Mouse (Mus musculus) hindbrain, embryonic 16.5 days (tissue): Measurements from ENCODE around the gene Pdcd10. TPM values are rescaled to one million over a fixed set of nuclear protein-coding genes. Genes with fewer than 3 reads are reported as not detected.

Source experiments
- ATAC-seq: fragments of 200-750 bp; cut with Nextera tagmentation; 2 replicates; pipeline ENCODE4 v1.8.0; 2017; ENCODE audit warnings: moderate TSS enrichment, moderate library complexity
- H3K27ac ChIP-seq: fragments of 300-500 bp; sonication (generic); 2 replicates; pipeline ENCODE4 v1.5.1; 2014; ENCODE audit warnings: low read depth, mild to moderate bottlenecking, control low read depth, low read length, moderate library complexity
- H3K27me3 ChIP-seq: fragments of 300-500 bp; sonication (generic); replicated peaks from 2 replicates; pipeline ENCODE4 v1.6.1; 2014; ENCODE audit warnings: low read length; ENCODE audit not compliant: control insufficient read depth, insufficient read depth
- H3K36me3 ChIP-seq: fragments of 300-500 bp; sonication (generic); 2 replicates; pipeline ENCODE4 v1.6.1; 2014; ENCODE audit warnings: mild to moderate bottlenecking, low read length, moderate library complexity, mixed read lengths; ENCODE audit not compliant: control insufficient read depth, insufficient read depth
- H3K4me1 ChIP-seq: fragments of 300-500 bp; sonication (generic); 2 replicates; pipeline ENCODE4 v1.6.1; 2014; ENCODE audit warnings: low read depth, low read length; ENCODE audit not compliant: control insufficient read depth, insufficient read depth
- H3K4me2 ChIP-seq: fragments of 300-500 bp; sonication (generic); 2 replicates; pipeline ENCODE4 v1.6.1; 2014; ENCODE audit warnings: mild to moderate bottlenecking, low read length, control low read depth, moderate library complexity
- H3K4me3 ChIP-seq: fragments of 300-500 bp; sonication (generic); 2 replicates; pipeline ENCODE4 v1.5.1; 2014; ENCODE audit warnings: mild to moderate bottlenecking, low read length, control low read depth, moderate library complexity
- H3K9ac ChIP-seq: fragments of 300-500 bp; sonication (generic); 2 replicates; pipeline ENCODE4 v1.6.1; 2014; ENCODE audit warnings: low read depth, mild to moderate bottlenecking, control low read depth, low read length, moderate library complexity
- H3K9me3 ChIP-seq: fragments of 300-500 bp; sonication (generic); 2 replicates; pipeline ENCODE4 v1.6.1; 2014; ENCODE audit warnings: mild to moderate bottlenecking, low read length, moderate library complexity; ENCODE audit not compliant: control insufficient read depth
- WGBS: fragments of 180-500 bp; shearing (Covaris S2); extraction: QIAGEN DNeasy Blood & Tissue Kit; methylation state at CpG from one replicate; pipeline ENCODE4 v1.1.7; 2014; 5-methylcytosine and 5-hydroxymethylcytosine counted together
- polyA plus RNA-seq: library from polyadenylated mRNA; unstranded; fragments of >200 nt; fragmentation: Nextera tagmentation; extraction: Ambion mirVana; gene quantifications from 2 replicates; pipeline ENCODE4 v1.2.1, GENCODE M21; 2015

Gene Pdcd10
- polyA plus RNA-seq = 69.7 and 75.8 TPM in 2 replicates

DNA sequence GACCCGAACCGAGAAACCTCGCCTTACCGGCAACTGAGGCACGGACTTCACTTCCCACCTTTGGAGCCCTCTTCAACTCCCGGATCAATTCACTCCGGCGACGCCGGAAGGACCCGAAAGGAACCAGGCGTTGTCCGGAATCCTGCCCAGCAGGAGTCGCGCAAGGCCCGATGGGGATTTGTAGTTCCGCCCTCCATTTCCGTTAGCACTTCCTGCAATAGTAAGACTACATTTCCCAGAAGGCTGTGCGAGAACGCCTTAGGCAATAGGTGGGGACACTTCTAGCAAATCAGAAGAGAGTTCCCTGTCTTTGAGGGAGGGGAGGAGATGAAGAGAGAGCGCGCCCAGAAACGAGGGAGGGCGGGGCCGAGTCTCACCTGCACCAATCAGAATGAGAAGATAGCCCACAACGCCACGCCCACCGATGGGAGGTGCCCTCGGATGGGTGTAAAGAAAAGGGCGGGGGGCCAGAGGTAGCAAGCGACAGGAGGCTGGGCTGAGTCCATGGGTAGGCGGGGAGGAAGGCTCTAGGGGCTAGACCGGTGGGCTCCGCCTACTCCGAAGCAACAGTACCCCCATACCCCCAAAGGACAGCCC, at the start of gene Pdcd10:
Gene Pdcd10, minus strand, starts transcription at position 162 of the 597 bp plus-strand sequence.
- peak within 1 kb of the TSS; percentile 97 for H3K9ac ChIP-seq
- peak within 1 kb of the TSS; percentile 84 for H3K27ac ChIP-seq
- peak within 1 kb of the TSS; percentile 88 for H3K4me2 ChIP-seq
- no peaks in the 10 kb centered on the region for H3K9me3 ChIP-seq
- peak within 1 kb of the TSS; percentile 92 for H3K4me3 ChIP-seq
- no peaks in the 10 kb centered on the region for H3K27me3 ChIP-seq
- H3K4me1 ChIP-seq = peaks cover 4% of the 10 kb centered on the region
- WGBS = under 1% methylated on average over 35 of the region's 35 CpGs
- H3K36me3 ChIP-seq = no peaks in the 10 kb centered on the region
- peak; percentile 97 for ATAC-seq

DNA sequence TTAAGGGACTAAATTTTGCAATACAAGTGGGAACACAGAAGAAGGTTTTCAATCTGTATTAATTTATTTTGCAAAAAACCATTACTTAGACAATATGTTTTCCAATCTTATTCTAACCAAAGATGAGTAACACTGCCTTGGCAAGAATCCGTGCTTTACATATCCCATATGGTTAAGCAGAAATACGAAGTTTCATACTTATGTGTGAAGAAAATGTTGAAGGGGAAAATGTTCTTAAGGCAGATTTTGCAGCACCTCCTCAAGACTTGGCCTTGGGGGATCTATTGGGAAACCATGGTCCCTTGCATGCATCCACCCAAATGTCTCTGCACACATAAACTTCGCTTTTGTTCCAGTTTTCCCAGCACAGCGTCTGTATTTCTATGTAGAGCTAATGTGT, 28.2 kb upstream of the Pdcd10 start:
- Histone ChIP-seq H3K4me1 (no peaks in the 10 kb centered on the region), H3K36me3 (no peaks in the 10 kb centered on the region), H3K9ac (no peak overlapping the region), H3K4me2 (no peak overlapping the region), H3K4me3 (no peak overlapping the region), H3K27me3 (no peaks in the 10 kb centered on the region), H3K9me3 (no peaks in the 10 kb centered on the region), H3K27ac (no peak overlapping the region)
- WGBS = 83% methylated on average over 4 of the region's 4 CpGs
- no peak for ATAC-seq

DNA sequence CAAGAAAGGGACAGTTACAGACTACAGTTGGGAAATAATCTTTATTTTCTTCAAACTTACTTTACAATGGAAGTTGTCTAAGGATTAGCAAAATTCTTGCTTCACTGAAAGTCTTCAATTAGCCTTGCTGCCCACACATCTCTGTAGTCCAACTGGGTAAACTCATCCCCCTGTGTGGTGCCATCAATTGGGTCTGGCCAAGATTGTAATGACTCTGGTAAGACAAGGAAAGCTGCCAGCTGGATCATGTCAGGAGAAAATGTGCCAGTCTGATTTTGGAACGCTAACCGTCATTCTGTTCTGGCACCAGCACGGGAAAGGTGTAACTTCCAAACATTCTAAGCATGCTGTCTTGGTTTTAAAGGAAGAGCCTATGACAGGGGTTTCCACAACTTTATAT, 26.6 kb upstream of the Pdcd10 start:
- Histone ChIP-seq H3K9me3 (no peaks in the 10 kb centered on the region), H3K4me3 (no peak overlapping the region), H3K4me2 (no peak overlapping the region), H3K27ac (no peak overlapping the region), H3K4me1 (no peaks in the 10 kb centered on the region), H3K27me3 (no peaks in the 10 kb centered on the region), H3K36me3 (no peaks in the 10 kb centered on the region), H3K9ac (no peak overlapping the region)
- WGBS = 77% methylated on average over 3 of the region's 3 CpGs
- ATAC-seq = peak; percentile 61

DNA sequence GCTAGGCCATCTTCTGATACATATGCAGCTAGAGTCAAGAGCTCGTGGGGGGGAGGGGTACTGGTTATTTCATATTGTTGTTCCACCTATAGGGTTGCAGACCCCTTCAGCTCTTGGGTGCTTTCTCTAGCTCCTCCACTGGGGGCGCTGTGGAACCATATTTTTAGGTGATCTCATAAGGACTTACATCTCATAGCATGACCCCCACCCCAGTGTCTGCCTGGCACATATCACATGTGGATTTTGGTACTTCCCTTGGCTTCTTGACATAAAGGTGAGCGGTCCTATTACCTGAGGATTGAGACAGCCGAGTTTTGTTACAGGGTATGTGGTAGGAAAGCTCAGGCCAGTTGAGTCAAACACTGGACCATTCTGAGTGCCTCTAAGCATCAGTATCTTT, 22.7 kb upstream of the Pdcd10 start:
- Histone ChIP-seq H3K36me3 (no peaks in the 10 kb centered on the region), H3K27me3 (no peaks in the 10 kb centered on the region), H3K4me2 (no peak overlapping the region), H3K4me1 (no peaks in the 10 kb centered on the region), H3K4me3 (no peak overlapping the region), H3K9me3 (no peaks in the 10 kb centered on the region), H3K9ac (no peak overlapping the region), H3K27ac (no peak overlapping the region)
- ATAC-seq = no peak
- WGBS = 59% methylated on average over 4 of the region's 4 CpGs

DNA sequence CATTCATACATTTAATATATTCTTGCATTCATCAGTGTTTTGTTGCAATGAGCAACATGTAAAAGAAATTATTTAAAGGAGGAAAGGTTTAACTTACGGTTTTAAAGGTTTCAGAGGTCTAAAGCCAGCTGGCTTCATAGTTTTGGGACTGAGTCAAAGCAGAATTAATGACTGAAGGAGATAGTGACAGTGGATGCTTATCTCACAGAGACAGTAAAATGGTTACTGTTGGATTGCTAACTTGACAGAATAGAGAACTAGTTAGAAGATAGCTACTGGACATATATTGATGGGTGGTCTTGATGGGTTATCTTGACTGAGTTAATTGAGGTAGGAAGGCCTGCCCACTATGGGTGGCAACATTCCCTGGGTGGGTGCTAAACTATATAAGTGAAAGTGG, 18.9 kb upstream of the Pdcd10 start:
- ATAC-seq = no peak
- no peaks in the 10 kb centered on the region for H3K9me3 ChIP-seq
- no peak overlapping the region for H3K4me2 ChIP-seq
- WGBS = 76% methylated on average over 1 of the region's 1 CpGs
- H3K27ac ChIP-seq = no peak overlapping the region
- no peaks in the 10 kb centered on the region for H3K4me1 ChIP-seq
- H3K36me3 ChIP-seq = no peaks in the 10 kb centered on the region
- H3K27me3 ChIP-seq = no peaks in the 10 kb centered on the region
- no peak overlapping the region for H3K9ac ChIP-seq
- H3K4me3 ChIP-seq = no peak overlapping the region

DNA sequence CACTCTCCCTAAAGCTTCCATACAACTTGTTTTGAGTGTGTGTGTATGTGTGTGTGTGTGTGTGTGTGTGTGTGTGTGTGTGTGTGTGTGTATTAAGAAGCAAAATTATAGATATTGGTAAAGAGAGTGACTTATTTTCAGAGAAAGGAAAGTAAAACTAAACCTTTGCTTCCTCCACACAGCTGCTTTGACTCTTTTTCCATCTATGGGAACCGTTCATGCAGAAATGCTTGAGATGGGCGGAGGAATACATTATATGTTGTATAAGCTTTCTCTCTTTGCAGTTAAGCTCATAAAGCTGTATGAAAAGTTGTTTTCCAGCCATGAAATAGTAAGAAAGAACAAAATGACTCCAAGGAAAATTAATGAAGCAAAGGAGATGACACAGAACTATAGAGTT, 17.4 kb upstream of the Pdcd10 start:
- 67% methylated on average over 2 of the region's 2 CpGs for WGBS
- no peaks in the 10 kb centered on the region for H3K9me3 ChIP-seq
- no peak overlapping the region for H3K27ac ChIP-seq
- no peaks in the 10 kb centered on the region for H3K27me3 ChIP-seq
- no peak overlapping the region for H3K4me2 ChIP-seq
- H3K4me3 ChIP-seq = no peak overlapping the region
- ATAC-seq = no peak
- H3K36me3 ChIP-seq = no peaks in the 10 kb centered on the region
- H3K9ac ChIP-seq = no peak overlapping the region
- H3K4me1 ChIP-seq = no peaks in the 10 kb centered on the region

DNA sequence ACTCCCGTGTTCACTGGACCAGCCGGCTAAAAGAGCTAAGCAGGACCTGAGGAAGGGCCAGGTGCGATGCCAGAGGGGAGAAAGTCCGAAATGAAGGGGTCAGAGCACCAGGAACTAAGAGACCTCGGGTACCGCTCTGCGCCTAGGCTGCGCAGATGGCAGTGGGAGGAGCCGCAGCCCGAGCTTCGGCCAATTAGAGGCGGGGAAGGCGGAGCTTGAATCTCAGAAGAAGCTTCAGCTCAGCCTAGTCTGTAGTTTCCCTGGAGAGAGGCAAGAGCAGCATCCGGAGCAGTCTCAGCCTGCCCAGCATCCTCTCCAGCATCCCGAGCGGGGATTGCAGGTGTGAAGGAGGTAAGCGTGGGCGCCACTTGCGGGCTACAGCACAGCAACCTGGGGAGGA, 636 bp upstream of the Pdcd10 start, which contains the start of gene Serpini1:
Gene Serpini1, plus strand, starts transcription at position 256 of the 400 bp plus-strand sequence.
- peak within 1 kb of the TSS; percentile 88 for H3K4me2 ChIP-seq
- no peaks in the 10 kb centered on the region for H3K36me3 ChIP-seq
- peak within 1 kb of the TSS; percentile 97 for H3K9ac ChIP-seq
- H3K4me1 ChIP-seq = peaks cover 4% of the 10 kb centered on the region
- peak within 1 kb of the TSS; percentile 92 for H3K4me3 ChIP-seq
- ATAC-seq = peak; percentile 96
- H3K27ac ChIP-seq = peak within 1 kb of the TSS; percentile 84
- no peaks in the 10 kb centered on the region for H3K27me3 ChIP-seq
- H3K9me3 ChIP-seq = no peaks in the 10 kb centered on the region
- WGBS = under 1% methylated on average over 19 of the region's 19 CpGs

DNA sequence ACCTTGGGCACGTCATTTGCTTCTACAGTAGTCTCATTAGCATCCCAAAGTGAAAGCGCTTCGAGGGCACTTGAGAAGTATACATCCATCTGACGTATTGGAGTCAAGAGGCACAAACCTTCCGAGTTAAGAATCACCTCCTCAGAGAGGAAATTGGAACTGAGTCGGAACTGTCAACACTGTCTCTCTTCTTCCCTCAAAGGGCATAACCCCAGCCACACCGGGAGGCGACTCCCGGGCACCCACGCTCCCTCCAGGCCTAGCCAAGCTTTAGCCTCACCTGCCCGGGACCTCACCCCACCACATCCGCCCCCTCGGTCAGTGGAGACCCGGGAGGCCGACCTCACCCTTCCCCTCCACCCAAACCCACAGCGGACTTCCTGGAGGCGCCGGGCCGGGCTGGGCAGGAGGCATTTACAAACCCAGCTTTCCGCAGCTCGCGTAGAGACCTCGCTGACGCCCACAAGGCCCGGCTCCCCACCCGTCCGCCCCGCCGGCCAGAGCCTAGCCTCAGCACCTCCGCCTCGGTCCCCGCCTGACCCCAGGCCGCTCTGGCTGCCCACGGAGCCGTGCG, 448 bp downstream of the Pdcd10 start:
- peak overlapping the region; percentile 88 for H3K4me2 ChIP-seq
- H3K9me3 ChIP-seq = no peaks in the 10 kb centered on the region
- peak overlapping the region; percentile 97 for H3K9ac ChIP-seq
- peaks cover 4% of the 10 kb centered on the region for H3K4me1 ChIP-seq
- H3K4me3 ChIP-seq = peak overlapping the region; percentile 92
- peak overlapping the region; percentile 81 for H3K27ac ChIP-seq
- H3K27me3 ChIP-seq = no peaks in the 10 kb centered on the region
- peak; percentile 50 for ATAC-seq
- no peaks in the 10 kb centered on the region for H3K36me3 ChIP-seq
- WGBS = under 1% methylated on average over 33 of the region's 36 CpGs

DNA sequence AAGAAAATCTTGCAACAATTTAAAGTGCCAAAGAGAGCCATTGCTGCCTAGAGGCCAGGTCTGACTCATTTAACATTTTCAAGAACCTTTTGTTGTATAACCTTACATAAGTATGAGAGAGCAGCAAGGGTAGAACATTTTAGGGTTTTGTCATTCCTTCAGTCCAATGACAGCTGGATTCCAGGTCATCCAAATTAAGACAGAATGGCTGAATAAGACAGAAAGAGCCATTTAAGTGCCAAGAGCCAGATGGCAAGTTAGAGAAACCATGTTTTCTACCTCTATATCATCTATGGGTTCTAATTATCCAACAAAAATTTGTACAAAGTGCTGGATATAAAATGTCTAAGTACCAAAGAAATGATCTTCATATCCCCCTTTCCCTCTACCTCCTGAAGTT, 5.4 kb downstream of the Pdcd10 start:
- Histone ChIP-seq H3K9me3 (no peaks in the 10 kb centered on the region), H3K27me3 (no peaks in the 10 kb centered on the region), H3K4me2 (no peak overlapping the region), H3K4me3 (no peak overlapping the region), H3K36me3 (no peaks in the 10 kb centered on the region), H3K27ac (no peak overlapping the region), H3K4me1 (peaks cover 4% of the 10 kb centered on the region), H3K9ac (no peak overlapping the region)
- no peak for ATAC-seq
